Mouse (Mus musculus) hindbrain, embryonic 12.5 days (tissue): Measurements from ENCODE around the gene Spred1. TPM values are rescaled to one million over a fixed set of nuclear protein-coding genes. Genes with fewer than 3 reads are reported as not detected.
"Not testable (repeated sequence)": the region's sequence is repeated elsewhere in the genome, so short reads cannot be mapped to it uniquely, and the experiment has no call there.

Experiments
- ATAC-seq: fragments of 200-750 bp; cut with Nextera tagmentation; 2 replicates; pipeline ENCODE4 v1.8.0; 2017; ENCODE audit warnings: moderate TSS enrichment; ENCODE audit not compliant: low FRiP score
- H3K27ac ChIP-seq: fragments of 300-500 bp; sonication (generic); 2 replicates; pipeline ENCODE4 v1.5.1; 2016; ENCODE audit warnings: mild to moderate bottlenecking
- H3K27me3 ChIP-seq: fragments of 300-500 bp; sonication (generic); 2 replicates; pipeline ENCODE4 v1.6.1; 2016; ENCODE audit warnings: mild to moderate bottlenecking
- H3K36me3 ChIP-seq: fragments of 300-500 bp; sonication (generic); 2 replicates; pipeline ENCODE4 v1.6.1; 2016; ENCODE audit warnings: mild to moderate bottlenecking
- H3K4me1 ChIP-seq: fragments of 300-500 bp; sonication (generic); 2 replicates; pipeline ENCODE4 v1.6.1; 2016
- H3K4me2 ChIP-seq: fragments of 300-500 bp; sonication (generic); replicated peaks from 2 replicates; pipeline ENCODE4 v1.6.1; 2016; ENCODE audit warnings: mild to moderate bottlenecking
- H3K4me3 ChIP-seq: fragments of 300-500 bp; sonication (generic); 2 replicates; pipeline ENCODE4 v1.5.1; 2016; ENCODE audit warnings: mild to moderate bottlenecking
- H3K9ac ChIP-seq: fragments of 300-500 bp; sonication (generic); 2 replicates; pipeline ENCODE4 v1.6.1; 2016; ENCODE audit warnings: mild to moderate bottlenecking, moderate library complexity
- H3K9me3 ChIP-seq: fragments of 300-500 bp; sonication (generic); replicated peaks from 2 replicates; pipeline ENCODE4 v1.6.1; 2016; ENCODE audit warnings: mild to moderate bottlenecking
- WGBS: fragments of 180-500 bp; shearing (Covaris S2); methylation state at CpG from one replicate; pipeline ENCODE4 v1.1.7; 2016; 5-methylcytosine and 5-hydroxymethylcytosine counted together
- polyA plus RNA-seq: library from polyadenylated mRNA; unstranded; fragments of >200 nt; fragmentation: Nextera tagmentation; extraction: Ambion mirVana; gene quantifications from 2 replicates; pipeline ENCODE4 v1.2.1, GENCODE M21; 2016

Gene Spred1
- polyA plus RNA-seq, 1 experiment from 2014 or later, result 23.4 TPM

DNA sequence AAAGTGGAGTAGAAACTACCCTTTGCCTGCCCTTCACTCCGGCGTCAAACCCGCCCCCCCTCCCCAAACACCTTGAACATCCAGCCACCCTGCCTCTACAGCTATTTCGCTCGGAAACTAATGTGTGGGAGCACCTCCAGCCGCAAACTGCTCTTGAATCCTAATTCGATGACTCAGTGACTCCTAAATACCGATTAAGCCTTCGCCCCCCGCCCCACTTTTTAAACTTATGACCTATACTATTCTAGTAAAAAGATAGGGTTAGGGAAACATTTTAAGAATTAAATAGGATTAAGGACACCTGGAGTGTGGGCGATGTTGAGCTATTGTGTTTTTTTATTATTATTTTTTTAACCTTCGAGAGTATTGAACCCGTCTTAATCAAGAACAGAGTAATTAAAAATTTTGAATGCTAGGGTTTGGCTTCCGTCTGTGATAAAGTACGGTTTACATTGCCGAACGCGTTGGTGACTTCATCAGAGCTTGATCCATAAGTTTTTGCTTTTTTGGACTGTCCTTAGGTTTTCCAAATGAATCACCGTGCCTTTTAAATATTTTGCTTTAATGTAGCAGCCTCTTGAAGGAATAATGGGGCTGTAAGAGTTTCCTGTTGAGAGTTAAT, 921 bp downstream of the Spred1 start:
- Histone ChIP-seq H3K9ac (peak overlapping the region; percentile 99), H3K4me3 (peak overlapping the region; percentile 99), H3K27me3 (no peaks in the 10 kb centered on the region), H3K4me2 (peak overlapping the region; percentile 73), H3K4me1 (peaks cover 14% of the 10 kb centered on the region), H3K36me3 (no peaks in the 10 kb centered on the region), H3K27ac (peak overlapping the region; percentile 100), H3K9me3 (no peaks in the 10 kb centered on the region)
- ATAC-seq, result no peak
- under 1% methylated on average over 19 of the region's 19 CpGs for WGBS

DNA sequence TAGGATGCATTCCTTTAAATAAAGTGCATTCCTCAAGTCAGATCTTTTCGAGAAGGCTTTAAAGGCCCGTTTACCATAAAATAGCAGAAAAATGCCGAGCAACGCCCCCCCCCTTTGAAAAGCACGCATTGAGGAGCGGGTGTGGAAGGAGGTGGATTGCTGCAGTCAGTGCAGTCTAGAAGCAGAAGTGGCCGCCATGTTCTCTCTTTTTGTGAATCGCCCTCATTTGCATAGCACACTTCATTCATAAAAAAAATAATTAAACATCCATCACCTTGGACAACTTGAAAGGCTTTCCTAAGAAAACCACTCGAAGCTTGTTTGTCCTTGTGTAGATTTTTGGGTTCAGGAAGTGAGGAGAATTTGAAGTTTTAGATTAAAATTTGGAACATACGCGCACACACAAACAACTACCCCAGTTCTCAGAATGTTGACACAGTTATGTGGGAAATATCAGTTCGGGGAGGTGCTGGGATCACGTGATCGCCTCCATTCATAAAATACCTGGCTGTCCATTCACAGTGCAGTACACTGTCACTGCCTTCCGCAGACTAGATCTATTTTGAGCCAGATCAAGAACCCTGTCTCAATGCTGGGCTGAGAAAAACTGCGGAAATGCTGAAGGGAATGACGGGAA, 1.6 kb downstream of the Spred1 start:
- H3K9me3 ChIP-seq, result no peaks in the 10 kb centered on the region
- H3K4me2 ChIP-seq, result peak overlapping the region; percentile 73

DNA sequence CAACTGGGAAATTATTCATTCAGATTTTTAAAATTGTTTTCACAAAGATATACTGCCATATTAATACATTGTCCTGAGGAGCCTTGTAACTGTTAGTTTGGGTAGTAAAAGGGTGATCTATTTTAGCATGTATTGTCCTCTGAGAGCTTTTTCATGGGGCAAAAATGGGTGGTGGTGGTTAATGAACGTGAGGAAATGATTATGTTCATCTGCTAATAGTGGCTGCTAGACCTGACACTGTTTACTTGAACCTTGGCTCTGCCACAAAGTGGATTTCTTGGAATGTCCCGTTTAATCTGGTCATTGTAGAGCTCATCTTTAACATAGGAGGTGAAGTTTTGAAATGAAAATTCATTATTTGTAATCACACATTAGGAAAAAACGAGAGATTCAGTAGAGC, 2.5 kb downstream of the Spred1 start:
- H3K4me2 ChIP-seq, result peak overlapping the region; percentile 73
- no peak overlapping the region for H3K9ac ChIP-seq
- no peak for ATAC-seq
- H3K4me3 ChIP-seq, result peak overlapping the region; percentile 24
- H3K4me1 ChIP-seq, result peaks cover 16% of the 10 kb centered on the region
- 36% methylated on average over 3 of the region's 3 CpGs for WGBS
- H3K27ac ChIP-seq, result no peak overlapping the region
- H3K9me3 ChIP-seq, result no peaks in the 10 kb centered on the region
- H3K36me3 ChIP-seq, result no peaks in the 10 kb centered on the region
- no peaks in the 10 kb centered on the region for H3K27me3 ChIP-seq

More for the DNA sequence above, 1.6 kb downstream of the Spred1 start:
- Histone ChIP-seq H3K27me3 (no peaks in the 10 kb centered on the region), H3K27ac (no peak overlapping the region), H3K9ac (peak overlapping the region; percentile 99), H3K36me3 (no peaks in the 10 kb centered on the region), H3K4me1 (peaks cover 14% of the 10 kb centered on the region), H3K4me3 (peak overlapping the region; percentile 99)
- ATAC-seq, result peak; percentile 61
- WGBS, result 7% methylated on average over 17 of the region's 17 CpGs

DNA sequence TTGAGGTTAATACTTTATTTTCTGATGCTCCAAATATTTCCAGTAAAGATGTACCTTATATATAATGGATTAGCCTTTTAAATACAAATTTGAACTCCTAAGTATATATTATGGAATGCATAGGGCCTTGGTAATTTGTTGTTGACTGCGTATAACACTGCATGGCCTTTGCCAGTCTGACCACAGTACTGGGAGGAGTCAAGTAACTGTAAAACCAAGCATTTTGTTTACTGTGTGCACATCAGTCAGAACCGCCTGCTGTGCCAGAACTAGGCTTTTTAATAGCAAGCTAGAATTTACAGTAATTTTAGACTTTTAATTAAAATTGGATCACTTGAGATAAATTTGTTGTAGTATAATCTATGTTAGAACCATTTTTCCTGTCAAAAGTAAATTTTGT, 3.7 kb downstream of the Spred1 start:
- WGBS, result 80% methylated on average over 2 of the region's 2 CpGs
- Histone ChIP-seq H3K36me3 (no peaks in the 10 kb centered on the region), H3K4me2 (peak overlapping the region; percentile 25; the same call in 1 of the 2 replicates), H3K4me3 (no peak overlapping the region), H3K27me3 (no peaks in the 10 kb centered on the region), H3K27ac (no peak overlapping the region), H3K4me1 (peaks cover 7% of the 10 kb centered on the region), H3K9me3 (no peaks in the 10 kb centered on the region), H3K9ac (no peak overlapping the region)
- ATAC-seq, result no peak

DNA sequence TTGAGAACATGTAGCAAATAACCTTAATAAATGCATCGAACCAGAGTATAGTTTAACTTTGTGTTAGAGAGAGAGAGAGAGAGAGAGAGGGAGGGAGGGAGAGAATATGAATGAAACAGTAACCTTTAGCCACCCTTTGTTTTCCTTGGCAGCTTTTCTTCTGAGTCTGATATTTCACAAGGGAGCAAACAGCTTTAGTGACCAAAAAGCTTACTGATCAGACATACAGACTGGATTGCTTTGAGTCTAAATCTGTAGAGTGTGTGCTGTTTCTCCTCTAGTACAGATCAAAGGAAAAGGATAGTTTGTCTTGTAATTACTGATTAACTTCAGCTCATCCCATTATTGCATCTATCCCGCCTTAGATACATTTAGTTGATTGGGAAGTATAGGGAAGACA, 8.0 kb downstream of the Spred1 start:
- no peak overlapping the region for H3K27ac ChIP-seq
- H3K27me3 ChIP-seq, result no peaks in the 10 kb centered on the region
- peaks cover 2% of the 10 kb centered on the region; the same call in 1 of the 2 replicates for H3K4me1 ChIP-seq
- H3K4me3 ChIP-seq, result no peak overlapping the region
- no peaks in the 10 kb centered on the region for H3K9me3 ChIP-seq
- no peak overlapping the region for H3K4me2 ChIP-seq
- H3K9ac ChIP-seq, result no peak overlapping the region
- H3K36me3 ChIP-seq, result no peaks in the 10 kb centered on the region
- no peak for ATAC-seq
- 76% methylated on average over 2 of the region's 2 CpGs for WGBS

DNA sequence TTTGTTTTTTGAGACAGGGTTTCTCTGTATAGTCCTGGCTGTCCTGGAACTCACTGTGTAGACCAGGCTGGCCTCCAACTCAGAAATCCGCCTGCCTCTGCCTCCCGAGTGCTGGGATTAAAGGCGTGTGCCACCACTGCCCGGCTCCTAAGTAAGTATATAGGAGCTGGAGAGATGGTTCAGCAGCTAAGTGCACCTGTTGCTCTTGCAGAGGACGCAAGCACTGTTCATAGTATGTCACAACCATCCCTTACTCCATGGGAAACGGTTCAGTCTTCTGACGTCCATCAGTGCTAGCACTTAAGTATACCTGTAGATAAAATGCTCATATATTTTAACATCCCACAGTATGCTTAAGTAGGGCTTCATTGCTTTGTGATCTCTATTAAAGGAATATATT, 9.9 kb downstream of the Spred1 start:
- not testable (repeated sequence) for H3K4me1 ChIP-seq
- WGBS, result 93% methylated on average over 7 of the region's 7 CpGs

DNA sequence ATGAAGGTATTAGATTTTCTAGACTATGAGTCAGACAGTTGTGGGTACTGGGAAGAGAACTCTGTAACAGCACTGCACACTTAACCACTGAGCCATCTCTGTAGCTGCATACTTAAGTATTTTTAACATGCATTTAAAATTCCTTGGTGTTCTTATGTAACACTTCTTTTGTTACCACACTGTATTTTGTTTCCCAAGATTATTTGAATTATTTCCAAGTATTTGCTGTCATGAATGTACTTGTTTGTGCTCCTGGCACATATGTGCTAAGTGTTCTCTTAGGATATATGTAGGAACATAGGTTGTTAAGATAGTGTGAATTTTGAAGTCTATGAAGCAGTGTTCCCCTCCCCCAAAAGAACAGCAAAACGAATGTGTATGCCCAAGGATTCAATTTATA, 10.7 kb downstream of the Spred1 start:
- no peak overlapping the region for H3K27ac ChIP-seq
- no peak overlapping the region for H3K4me3 ChIP-seq
- H3K9ac ChIP-seq, result no peak overlapping the region
- peaks cover 2% of the 10 kb centered on the region; the same call in 1 of the 2 replicates for H3K4me1 ChIP-seq
- no peak overlapping the region for H3K4me2 ChIP-seq
- ATAC-seq, result no peak
- no peaks in the 10 kb centered on the region for H3K36me3 ChIP-seq
- no peaks in the 10 kb centered on the region for H3K27me3 ChIP-seq
- 67% methylated on average over 1 of the region's 1 CpGs for WGBS
- H3K9me3 ChIP-seq, result no peaks in the 10 kb centered on the region

More for the DNA sequence above, 9.9 kb downstream of the Spred1 start:
- H3K4me2 ChIP-seq, ATAC-seq, H3K9me3 ChIP-seq, H3K27ac ChIP-seq, H3K9ac ChIP-seq, H3K27me3 ChIP-seq, H3K36me3 ChIP-seq, H3K4me3 ChIP-seq: not testable (repeated sequence)

DNA sequence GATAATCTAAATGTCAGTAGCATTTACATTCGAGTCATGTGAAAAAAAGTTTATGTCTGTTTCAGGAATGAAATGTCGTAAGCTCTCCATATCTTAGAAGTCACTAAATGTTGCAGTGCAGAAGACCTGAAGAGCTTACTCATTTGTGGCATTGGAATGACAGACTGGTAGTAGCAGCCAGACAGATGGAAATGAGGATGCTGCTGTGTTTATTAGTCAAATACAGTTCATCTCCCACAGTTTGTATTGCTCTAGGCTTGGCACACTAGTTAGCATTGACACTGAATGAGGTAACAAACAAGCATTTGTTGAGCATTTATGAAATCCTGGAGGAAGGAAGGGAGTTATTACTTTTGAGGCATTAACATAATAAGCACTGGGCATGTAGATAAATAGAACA, 12.4 kb downstream of the Spred1 start:
- H3K9me3 ChIP-seq, result no peaks in the 10 kb centered on the region
- H3K36me3 ChIP-seq, result no peaks in the 10 kb centered on the region
- no peaks in the 10 kb centered on the region for H3K27me3 ChIP-seq
- H3K4me3 ChIP-seq, result no peak overlapping the region
- no peak overlapping the region for H3K27ac ChIP-seq
- 94% methylated on average over 2 of the region's 2 CpGs for WGBS
- no peak overlapping the region for H3K4me2 ChIP-seq
- no peak for ATAC-seq
- no peaks in the 10 kb centered on the region; the same call in 1 of the 2 replicates for H3K4me1 ChIP-seq
- no peak overlapping the region for H3K9ac ChIP-seq

DNA sequence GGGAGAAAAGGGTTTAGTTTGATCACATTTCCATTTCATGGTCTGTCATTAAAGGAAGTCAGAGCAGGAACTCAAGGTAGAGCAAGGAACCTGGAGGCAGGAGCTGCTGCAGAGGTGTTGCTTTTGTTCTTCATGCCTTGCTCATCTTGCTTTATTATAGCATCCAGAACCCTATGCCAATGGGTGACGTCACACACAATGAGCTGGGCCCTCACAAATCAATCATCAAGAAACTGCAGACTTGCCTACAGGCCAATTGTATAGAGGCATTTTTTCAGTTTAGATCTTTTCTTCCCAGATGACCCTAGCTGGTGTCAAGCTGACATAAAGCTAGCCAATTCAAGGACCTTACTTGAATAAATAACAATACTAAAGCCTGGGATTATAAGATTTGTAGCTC, 16.6 kb downstream of the Spred1 start:
- WGBS, result 23% methylated on average over 1 of the region's 1 CpGs
- no peaks in the 10 kb centered on the region for H3K27me3 ChIP-seq
- H3K27ac ChIP-seq, result no peak overlapping the region
- no peak overlapping the region for H3K4me3 ChIP-seq
- H3K9ac ChIP-seq, result no peak overlapping the region
- no peak for ATAC-seq
- H3K9me3 ChIP-seq, result no peaks in the 10 kb centered on the region
- H3K4me2 ChIP-seq, result no peak overlapping the region
- H3K36me3 ChIP-seq, result no peaks in the 10 kb centered on the region
- H3K4me1 ChIP-seq, result no peaks in the 10 kb centered on the region

DNA sequence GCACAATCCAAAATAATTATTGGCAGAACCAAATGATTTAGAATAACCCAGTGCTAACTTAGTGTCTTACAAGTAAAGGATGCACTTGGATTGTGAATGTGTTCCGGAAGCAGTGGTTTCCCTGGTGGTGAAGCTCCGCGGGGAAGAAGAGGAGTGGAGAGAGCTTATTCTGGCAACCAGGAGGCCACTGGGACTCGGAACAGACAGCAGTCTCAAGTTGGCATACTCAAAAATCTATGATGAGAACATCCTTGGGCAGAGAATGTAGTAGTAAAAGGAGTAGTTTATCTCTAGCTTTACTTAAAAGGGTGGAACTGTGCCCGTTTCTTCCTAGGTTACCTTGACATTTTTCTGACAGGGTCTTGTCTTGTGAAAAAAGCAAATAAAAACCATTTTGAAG, 17.8 kb downstream of the Spred1 start:
- no peaks in the 10 kb centered on the region for H3K4me1 ChIP-seq
- ATAC-seq, result no peak
- H3K4me2 ChIP-seq, result no peak overlapping the region
- WGBS, result 91% methylated on average over 5 of the region's 5 CpGs
- no peaks in the 10 kb centered on the region for H3K9me3 ChIP-seq
- H3K36me3 ChIP-seq, result no peaks in the 10 kb centered on the region
- H3K27me3 ChIP-seq, result no peaks in the 10 kb centered on the region
- no peak overlapping the region for H3K4me3 ChIP-seq
- no peak overlapping the region for H3K9ac ChIP-seq
- H3K27ac ChIP-seq, result no peak overlapping the region

DNA sequence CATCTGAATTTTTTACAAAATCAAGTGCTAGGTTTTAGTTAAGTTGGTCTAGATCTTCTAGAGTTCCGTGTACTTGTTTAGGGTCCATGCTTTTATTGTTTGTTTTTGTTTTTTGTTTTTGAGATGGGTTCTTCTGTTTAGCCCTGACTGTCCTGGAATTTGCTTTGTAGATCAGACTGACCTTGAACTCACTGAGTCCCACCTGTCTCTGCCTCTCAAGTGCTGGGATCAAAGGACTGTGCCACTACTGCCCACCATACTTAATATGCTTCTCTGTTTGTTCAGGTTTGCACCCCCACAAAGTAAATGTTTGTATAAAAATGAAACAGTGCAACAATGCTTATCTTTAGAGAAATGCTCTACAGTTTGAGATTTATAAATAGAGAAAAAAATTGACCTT, 18.8 kb downstream of the Spred1 start:
- H3K4me1 ChIP-seq, result no peaks in the 10 kb centered on the region
- H3K9ac ChIP-seq, result no peak overlapping the region
- H3K4me2 ChIP-seq, result no peak overlapping the region
- no peak for ATAC-seq
- no peak overlapping the region for H3K27ac ChIP-seq
- 91% methylated on average over 1 of the region's 1 CpGs for WGBS
- H3K27me3 ChIP-seq, result no peaks in the 10 kb centered on the region
- H3K36me3 ChIP-seq, result no peaks in the 10 kb centered on the region
- no peak overlapping the region for H3K4me3 ChIP-seq
- H3K9me3 ChIP-seq, result no peaks in the 10 kb centered on the region

DNA sequence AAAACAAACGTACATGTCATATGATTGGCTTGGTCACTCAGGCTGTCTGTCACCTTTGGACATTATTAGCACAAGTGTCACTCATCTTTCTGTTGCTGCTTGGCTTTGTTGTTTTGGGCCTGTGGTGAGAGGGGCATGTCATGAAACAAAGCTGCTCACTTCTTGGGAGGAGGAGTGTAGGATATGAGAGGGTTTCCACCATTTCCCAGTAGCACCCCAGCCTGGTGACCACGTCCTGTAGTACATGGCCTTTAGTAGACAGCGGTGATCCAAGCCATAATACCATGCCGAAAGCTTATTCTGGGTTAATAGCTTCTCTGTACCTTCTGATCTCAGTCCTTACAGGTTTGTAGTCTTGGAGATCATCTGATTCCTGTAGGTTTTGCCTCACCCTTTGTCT, 21.9 kb downstream of the Spred1 start:
- Histone ChIP-seq H3K9ac (no peak overlapping the region), H3K4me2 (no peak overlapping the region), H3K27me3 (no peaks in the 10 kb centered on the region), H3K4me3 (no peak overlapping the region), H3K4me1 (no peaks in the 10 kb centered on the region), H3K9me3 (no peaks in the 10 kb centered on the region), H3K36me3 (no peaks in the 10 kb centered on the region), H3K27ac (no peak overlapping the region)
- WGBS, result 96% methylated on average over 4 of the region's 4 CpGs
- no peak for ATAC-seq

DNA sequence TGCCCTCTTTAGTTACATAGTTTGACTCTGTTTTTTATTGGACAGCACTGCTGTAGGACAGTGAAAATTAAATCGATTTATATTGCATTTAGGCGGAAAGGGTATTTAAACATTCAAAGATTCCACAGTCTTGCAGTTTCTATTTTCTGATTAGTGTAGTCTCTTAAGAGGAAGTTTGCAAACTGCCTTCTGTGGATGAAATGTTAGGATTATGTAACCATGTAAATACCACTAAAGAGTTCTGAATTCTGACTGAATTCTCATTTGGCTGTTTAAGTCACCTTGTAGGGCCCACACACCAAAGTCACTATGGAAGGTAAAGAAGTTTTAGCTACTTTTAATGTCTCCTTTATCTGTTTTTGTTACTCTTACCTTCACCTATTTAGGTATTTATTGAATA, 24.9 kb downstream of the Spred1 start:
- no peak for ATAC-seq
- H3K9ac ChIP-seq, result no peak overlapping the region
- no peaks in the 10 kb centered on the region for H3K4me1 ChIP-seq
- H3K27ac ChIP-seq, result no peak overlapping the region
- H3K36me3 ChIP-seq, result no peaks in the 10 kb centered on the region
- no peaks in the 10 kb centered on the region for H3K9me3 ChIP-seq
- no peak overlapping the region for H3K4me3 ChIP-seq
- no peak overlapping the region for H3K4me2 ChIP-seq
- WGBS, result 99% methylated on average over 2 of the region's 2 CpGs
- no peaks in the 10 kb centered on the region for H3K27me3 ChIP-seq
